Mouse (Mus musculus): ENCODE measurements at regions not wholly inside any gene's neighbourhood (a gene's known extent, or its start where the extent isn't known, plus 50 kb on each side); places are given as distances from the start of the nearest gene placed in this dataset.

GRCm38 (mm10) chr12:28323659-28324058, 228.5 kb downstream of the Dcdc2c start:
- TF ChIP-seq POLR2A (IDR thresholded peaks at IDR 0.05; ENCODE audit: extremely low read depth, insufficient read depth, low read length) = no peak
- TF ChIP-seq CTCF (IDR thresholded peaks at IDR 0.05; ENCODE audit: extremely low read depth, insufficient read depth, low read length) = no peak

All from cortical plate, adult 2 months (tissue).